9 mouse cellular contexts compared by ENCODE assay signal in genomic region chr2:50830056-50830720, GRCm38 (mm10).
DNase-seq lines count a peak whose midpoint lies in the region; TF ChIP-seq lines count a peak whose summit lies in the region.
"Had no signal": no experiment of that assay in that cellular context is flagged by ENCODE, and none has a peak within 500 bp of the region (broad histone marks: within the 10 kb centered on the region; RNA-seq: fewer than 3 reads in every experiment).

No protein-coding gene starts in this region.

- DNase-seq in heart, adult 2 months = no peak
- DNase-seq in heart, postnatal 14 days = no peak
- peak; percentile 12 for DNase-seq in lung, postnatal 25 days (ENCODE audit: low spot score)
- DNase-seq in lung, postnatal 4 days = no peak
- DNase-seq in ES-E14 (ENCODE audit: low read depth, low spot score) = peak; percentile 28
- DNase-seq in induced T-regulatory cell, adult 2 months (ENCODE audit: low read depth) = peak; percentile 33
- DNase-seq in left cerebral cortex, postnatal 25 days (ENCODE audit: low spot score in 2 of 2) = no peak
- DNase-seq in urinary bladder, postnatal 4 days (ENCODE audit: low spot score in 2 of 2) = no peak

- in situ Hi-C loops in ES-E14 (cut with MboI; ENCODE audit: low sequenced_read_pairs in 2 of 2, unreplicated experiment in 2 of 2) = loop anchor here (10.0 to 25.0 kb wide), 2 partner anchors 518 to 525 kb away; no protein-coding TSS in a partner anchor

- TF ChIP-seq CTCF in heart, adult 2 months (IDR thresholded peaks at IDR 0.05) = peak; percentile 53

- no peaks in the 10 kb centered on the region for H3K27me3 ChIP-seq in heart, adult 2 months (ENCODE audit: control insufficient read depth, insufficient read depth, low read length)

- intact Hi-C loops in heart, adult 2 months (cut with DNase I) = loop anchor here (5.0 kb wide), 1 partner anchor 112 kb away; no protein-coding TSS in a partner anchor
- intact Hi-C loops in heart, postnatal 14 days (cut with DNase I) = no loop called here
- intact Hi-C loops in left cerebral cortex, postnatal 25 days (cut with DNase I) = no loop called here

- no peak for TF ChIP-seq EP300 in heart, adult 2 months (IDR thresholded peaks at IDR 0.05; ENCODE audit: insufficient read depth, low read depth, low read length)

- no peak overlapping the region for H3K9ac ChIP-seq in heart, adult 2 months (ENCODE audit: low read depth, low read length)
- H3K9ac ChIP-seq in ES-E14 (ENCODE audit: insufficient read depth, low read depth, low read length, poor library complexity, severe bottlenecking) = no peak overlapping the region

- H3K79me2 ChIP-seq in heart, adult 2 months (replicated peaks; ENCODE audit: control insufficient read depth, insufficient read depth, low read length) = no peaks in the 10 kb centered on the region

- no peaks in the 10 kb centered on the region for H3K36me3 ChIP-seq in heart, adult 2 months (ENCODE audit: control insufficient read depth, insufficient read depth, low read length)
- H3K36me3 ChIP-seq in ES-E14 (ENCODE audit: control insufficient read depth, insufficient read depth, low read length, poor library complexity, severe bottlenecking) = no peaks in the 10 kb centered on the region

- H3K4me3 ChIP-seq in heart, adult 2 months = no peak overlapping the region
- no peak overlapping the region for H3K4me3 ChIP-seq in ES-E14 (ENCODE audit: insufficient read depth in 1 of 2, low read depth in 1 of 2, low read length in 2 of 2, poor library complexity in 1 of 2, severe bottlenecking in 1 of 2)
- H3K4me3 ChIP-seq: myocyte had no signal

- H3K9me3 ChIP-seq in ES-E14 (ENCODE audit: control insufficient read depth, insufficient read depth, low read depth, low read length) = no peaks in the 10 kb centered on the region

- TF ChIP-seq POLR2A in heart, adult 2 months (IDR thresholded peaks at IDR 0.05; ENCODE audit: insufficient read depth, low read depth, low read length) = no peak

- H3K27ac ChIP-seq in heart, adult 2 months = no peak overlapping the region
- no peak overlapping the region for H3K27ac ChIP-seq in ES-E14 (ENCODE audit: insufficient read depth, low read depth, low read length, poor library complexity, severe bottlenecking)

- no peaks in the 10 kb centered on the region for H3K4me1 ChIP-seq in heart, adult 2 months (ENCODE audit: control insufficient read depth, insufficient read depth, low read length)
- H3K4me1 ChIP-seq in ES-E14 (ENCODE audit: control insufficient read depth in 2 of 2, insufficient read depth in 2 of 2, low read length in 2 of 2, poor library complexity in 1 of 2) = no peaks in the 10 kb centered on the region

- 44% methylated on average over 5 of the region's 5 CpGs for WGBS in heart, adult 2 months

TF ChIP-seq in ES-E14, 5 proteins besides CTCF, POLR2A, EP300 and RAD21:
- no peak for TF ChIP-seq CHD2 (IDR thresholded peaks at IDR 0.05; ENCODE audit: low read depth, low read length)
- TF ChIP-seq MAFK (IDR thresholded peaks at IDR 0.05; ENCODE audit: insufficient read depth, low read depth, low read length) = no peak
- TF ChIP-seq HCFC1 (IDR thresholded peaks at IDR 0.05; ENCODE audit: borderline replicate concordance, insufficient read depth, low read length) = no peak
- TF ChIP-seq ZNF384 (IDR thresholded peaks at IDR 0.05; ENCODE audit: low read depth, low read length) = no peak
- no peak for TF ChIP-seq ZC3H11A (IDR thresholded peaks at IDR 0.05; ENCODE audit: borderline replicate concordance, low read depth, low read length)

Comparison
In these comparisons a context has a peak if more than half of its experiments do, and no peak if none do; other contexts are left out.
1. DNase-seq: peak in lung, postnatal 25 days (single experiment), ES-E14 (single experiment) and induced T-regulatory cell, adult 2 months (single experiment); none in heart, adult 2 months (0 of 2), heart, postnatal 14 days (0 of 2), lung, postnatal 4 days (0 of 2), left cerebral cortex, postnatal 25 days (0 of 2) and urinary bladder, postnatal 4 days (0 of 2).